Mouse (Mus musculus) T-helper 1 cell (primary cell): ENCODE measurements around the gene Adgra3.

Source experiments
- in situ Hi-C: fragments of 300-600 bp; cut with MboI, MseI; formaldehyde crosslinking; loops from one replicate; pipeline ENCODE4 v1.15.1; 2025; ENCODE audit warnings: high pct_unique_total_duplicates

Gene Adgra3

DNA sequence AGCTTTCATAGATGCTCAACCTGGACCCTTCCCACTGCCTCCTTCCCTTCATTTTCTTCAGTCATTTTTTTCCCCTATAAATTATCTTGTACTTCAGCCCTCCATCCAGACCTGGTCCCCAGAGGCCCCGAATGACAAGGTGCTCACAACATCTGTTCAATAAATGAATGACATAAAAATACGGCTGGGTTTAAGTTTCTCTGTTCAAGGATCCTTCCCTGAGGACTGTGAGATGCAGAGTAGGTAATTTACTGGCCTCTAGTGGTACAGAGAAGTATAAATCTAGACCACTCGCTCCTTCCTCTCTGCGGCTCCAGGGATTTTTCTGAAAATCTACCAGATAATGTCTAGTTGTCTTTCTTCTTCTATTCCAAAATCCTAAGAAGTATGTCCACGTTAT is 26.5 kb downstream of the Adgra3 start:
- in situ Hi-C loops: no loop called here

DNA sequence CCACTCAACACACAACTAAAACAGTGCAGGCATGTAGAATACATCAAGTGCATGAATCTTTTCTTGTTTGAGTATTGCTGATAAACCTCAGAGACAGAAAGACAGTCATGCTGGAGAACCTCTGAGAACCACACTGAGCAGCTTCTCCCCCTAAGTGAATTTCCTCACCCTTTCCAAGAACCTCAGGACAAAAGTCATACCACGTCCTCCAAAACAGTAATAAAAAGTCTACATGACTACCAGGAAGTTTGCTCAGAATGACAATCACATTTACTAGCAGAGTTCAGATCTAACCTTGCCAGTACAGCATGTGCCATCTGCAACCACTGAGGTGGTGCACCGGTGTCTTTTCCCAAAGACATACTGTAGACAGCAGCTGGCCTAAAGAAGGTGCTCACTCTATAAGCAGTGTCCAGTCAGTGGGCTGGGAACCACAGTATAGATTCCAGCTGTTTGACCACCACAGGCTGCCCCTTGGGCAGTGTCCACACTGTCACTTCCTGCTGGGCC is 27.0 kb downstream of the Adgra3 start:
- in situ Hi-C loops: no loop called here

DNA sequence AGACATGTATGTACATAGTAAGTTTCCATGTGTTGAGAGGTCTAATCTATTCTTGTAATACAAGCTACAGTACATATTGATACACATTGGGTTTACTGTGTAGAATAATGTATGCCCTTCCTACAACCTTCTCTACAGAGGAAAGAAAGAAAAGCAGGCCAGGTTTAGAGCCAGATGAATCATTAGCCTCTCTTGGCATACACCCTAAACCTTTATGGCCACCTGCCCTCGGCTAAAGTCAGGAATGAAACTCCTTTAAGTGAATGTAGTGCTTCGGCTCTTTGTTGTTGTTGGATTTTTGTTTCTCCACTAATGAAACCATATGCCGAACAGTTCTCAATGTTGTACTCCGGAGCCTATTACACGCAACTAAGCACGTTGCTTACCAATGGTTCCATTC is 27.5 kb downstream of the Adgra3 start:
- in situ Hi-C loops: no loop called here

DNA sequence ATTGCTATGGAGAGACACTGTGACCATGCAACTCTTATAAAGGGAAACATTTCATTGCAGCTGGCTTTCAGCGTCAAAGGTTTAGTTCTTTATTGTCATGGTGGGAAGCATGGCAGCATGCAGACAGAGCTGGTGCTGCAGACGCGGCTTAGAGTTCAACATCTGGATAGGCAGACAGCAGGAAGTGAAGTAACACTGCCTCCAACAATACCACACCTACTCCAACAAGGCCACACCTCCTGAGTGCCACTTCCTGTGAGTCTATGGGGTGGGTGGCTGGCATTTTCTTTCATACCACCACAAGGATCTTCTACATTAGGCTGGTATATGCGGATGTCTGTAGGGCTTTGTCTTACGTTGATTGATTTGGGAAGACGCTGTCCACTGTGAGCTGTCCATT is 29.1 kb downstream of the Adgra3 start:
- in situ Hi-C loops: no loop called here

DNA sequence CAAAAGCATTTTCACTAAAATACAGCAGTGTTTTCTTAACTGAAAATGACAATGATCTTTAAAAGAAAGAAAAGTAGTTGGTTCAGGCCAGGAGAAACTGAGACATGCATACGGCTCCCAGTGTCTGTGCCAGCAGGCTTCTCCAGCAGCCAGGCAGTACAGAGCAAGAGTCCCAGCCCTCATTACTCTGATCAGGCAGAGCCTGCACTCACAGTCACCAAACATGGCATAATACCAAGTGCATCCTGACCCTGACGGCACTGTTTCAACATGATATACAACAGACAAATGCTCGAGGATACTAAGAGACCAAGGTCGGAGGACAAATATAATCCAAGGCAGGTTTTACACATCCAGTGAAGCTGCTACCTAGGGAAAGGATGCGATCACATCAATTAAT is 31.2 kb downstream of the Adgra3 start:
- in situ Hi-C loops: no loop called here

DNA sequence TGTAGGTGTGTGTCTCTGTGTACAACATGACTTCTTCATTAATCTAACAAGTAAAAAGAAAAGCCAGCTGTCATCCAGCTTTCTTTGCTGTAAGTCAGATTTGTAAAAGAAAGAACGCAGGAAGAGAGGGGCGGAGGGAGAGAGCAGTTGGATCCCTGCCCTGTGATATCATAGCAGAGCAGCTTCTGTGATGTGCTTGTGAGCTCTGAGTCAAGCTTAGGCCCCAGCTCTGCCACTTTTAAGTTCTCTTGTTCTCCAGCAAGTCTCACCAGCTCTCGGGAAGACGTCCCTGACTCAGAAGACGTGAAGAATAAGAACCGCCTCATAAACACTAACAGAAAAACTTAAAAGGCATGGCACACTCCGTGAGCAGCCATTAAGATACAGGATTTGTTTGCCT is 31.8 kb downstream of the Adgra3 start:
- in situ Hi-C loops: no loop called here

DNA sequence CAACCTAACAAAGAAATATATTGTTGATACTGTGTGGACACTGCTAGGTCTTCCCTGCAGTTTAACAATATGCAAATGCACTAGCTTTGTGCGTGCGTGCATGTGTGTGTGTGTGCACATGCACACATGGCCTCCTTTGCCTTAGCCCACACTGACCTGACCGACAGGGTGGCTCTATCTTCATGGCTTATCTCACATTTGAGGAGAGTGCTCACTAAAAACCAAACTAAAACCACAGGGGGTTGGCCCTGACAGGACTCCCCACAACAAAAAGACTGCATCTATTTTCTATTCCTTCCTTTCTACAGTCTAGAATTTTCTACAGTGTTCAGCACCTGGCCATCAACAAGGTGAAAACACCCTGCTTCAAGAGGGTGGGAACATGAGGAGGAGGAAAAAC is 32.7 kb downstream of the Adgra3 start:
- in situ Hi-C loops: no loop called here

DNA sequence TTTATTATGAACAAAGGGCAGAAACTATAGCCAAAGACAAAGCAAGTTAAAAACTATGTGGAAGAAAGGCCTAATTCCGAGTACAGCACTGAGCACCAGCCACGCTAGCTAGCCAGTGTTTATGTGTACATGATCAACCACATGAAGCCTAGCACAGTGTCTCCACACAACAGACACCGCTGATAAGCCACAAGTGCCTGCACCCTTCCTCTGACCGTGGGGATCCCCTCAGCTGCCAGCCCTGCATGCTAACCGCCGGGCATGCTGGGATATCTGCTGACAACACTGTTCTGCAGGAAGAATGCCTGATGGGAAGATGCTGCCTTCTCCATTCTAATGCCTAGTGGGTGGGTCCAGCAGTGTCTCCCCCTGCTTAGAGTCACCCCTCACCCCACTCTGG is 34.7 kb downstream of the Adgra3 start:
- in situ Hi-C loops: no loop called here

DNA sequence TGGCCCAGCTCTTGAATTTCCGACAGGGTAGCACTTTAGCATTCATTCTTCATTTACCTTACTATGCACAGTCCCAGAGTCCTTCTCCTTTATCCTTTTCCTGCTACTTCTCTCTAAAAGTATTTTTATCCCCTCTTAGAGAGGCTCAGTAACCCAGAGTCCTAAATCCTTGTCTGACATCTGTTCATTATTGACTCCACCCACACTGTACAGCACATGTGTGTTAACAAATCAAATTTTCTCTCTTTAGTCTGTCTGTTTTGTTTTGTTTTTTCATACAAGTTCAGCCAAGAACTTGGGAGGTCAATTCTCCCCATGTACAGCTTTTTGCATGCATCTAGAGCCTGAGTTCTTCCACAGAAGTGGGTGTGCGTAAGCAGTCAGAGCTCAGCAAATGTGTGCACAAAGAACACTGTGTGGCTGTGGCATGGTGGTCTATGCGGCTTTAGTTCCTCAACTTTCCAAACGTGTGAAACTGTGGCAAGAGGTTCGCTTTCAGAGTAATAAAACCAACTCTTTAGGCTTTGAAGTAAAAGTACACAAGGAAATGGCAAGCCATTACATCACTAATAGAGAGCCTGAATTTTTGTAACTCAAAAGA is 42.7 kb downstream of the Adgra3 start:
- in situ Hi-C loops: no loop called here

DNA sequence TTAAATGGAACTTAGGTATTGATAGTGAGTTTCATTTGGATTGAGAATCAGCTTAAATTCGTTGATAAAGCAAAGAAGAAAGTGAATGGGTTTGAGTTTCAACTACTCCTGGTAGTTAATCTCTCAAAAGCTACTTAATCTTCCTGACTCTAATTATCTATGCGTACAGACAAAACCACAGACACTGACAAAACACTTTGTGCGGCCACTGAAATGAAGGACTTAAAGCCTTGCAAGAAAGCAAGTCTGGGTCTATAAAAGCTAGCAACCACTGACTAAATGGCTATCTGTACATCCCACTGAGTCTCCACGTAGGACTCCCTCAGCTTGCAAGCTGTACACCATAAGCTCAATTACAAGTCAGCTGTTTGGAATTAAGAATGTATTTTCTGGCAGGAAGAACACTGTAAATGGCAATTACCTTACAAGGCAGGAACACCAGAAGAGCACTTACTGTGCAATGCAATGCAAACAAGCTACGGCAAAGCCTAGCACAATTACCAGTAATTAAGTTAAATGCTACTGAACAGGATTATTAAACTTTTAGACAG is 43.6 kb downstream of the Adgra3 start:
- in situ Hi-C loops: no loop called here

DNA sequence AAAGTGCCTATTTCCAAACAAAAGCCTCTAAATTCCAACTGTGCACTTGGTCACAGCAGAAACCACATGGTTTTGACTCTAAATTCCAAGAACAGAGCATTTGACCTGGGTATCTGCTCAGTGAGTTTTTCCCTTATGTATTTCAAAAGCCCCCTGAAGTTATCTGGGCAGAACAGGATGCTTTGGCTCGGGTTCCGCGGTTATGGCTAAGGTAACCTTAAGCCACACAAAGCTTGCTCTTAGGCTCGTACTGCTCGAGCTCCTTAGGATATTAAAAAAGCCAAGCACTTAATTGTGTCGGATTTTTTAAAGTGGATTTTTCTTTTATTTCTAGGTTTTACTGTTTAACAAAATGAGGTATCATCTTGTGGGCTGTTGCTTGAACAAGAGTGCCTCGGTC is 44.1 kb downstream of the Adgra3 start:
- in situ Hi-C loops: no loop called here

DNA sequence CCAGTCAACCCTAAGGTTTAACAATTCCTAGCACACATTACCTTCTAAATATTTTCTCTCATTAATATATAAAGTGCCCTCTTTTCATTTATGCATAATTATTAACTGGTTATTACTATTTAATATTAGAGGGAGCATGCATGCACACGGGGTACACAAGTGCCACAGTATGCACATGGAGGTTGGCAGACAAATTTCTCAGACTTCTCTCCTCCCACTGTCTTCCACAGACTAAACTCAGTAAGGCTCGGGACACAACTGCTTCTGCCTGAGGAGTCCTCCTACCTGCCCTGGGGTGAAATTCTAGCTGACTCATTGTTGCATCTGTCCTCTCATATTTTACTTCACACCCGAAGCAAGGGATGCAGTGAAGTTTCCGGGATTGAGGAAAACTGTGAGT is 44.8 kb downstream of the Adgra3 start:
- in situ Hi-C loops: no loop called here

DNA sequence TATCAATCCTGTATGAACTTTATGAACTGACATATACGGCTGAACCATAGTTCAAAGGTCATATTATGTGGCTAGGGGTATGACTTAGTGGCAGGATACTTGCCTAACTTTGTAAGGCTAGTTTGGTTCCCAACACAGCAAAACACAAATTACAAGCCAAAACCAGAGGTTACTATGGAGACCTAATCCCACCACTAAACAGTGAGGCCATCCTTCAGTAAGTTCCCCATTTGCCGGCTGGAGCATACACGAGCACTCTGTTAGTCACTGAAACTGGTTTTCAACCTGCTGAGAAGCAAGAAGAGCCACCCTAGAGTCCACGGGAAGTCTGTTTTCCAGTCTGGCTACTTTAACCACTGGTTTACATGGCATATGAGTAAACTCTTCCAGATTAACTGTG is 50.0 kb downstream of the Adgra3 start:
- in situ Hi-C loops: no loop called here

DNA sequence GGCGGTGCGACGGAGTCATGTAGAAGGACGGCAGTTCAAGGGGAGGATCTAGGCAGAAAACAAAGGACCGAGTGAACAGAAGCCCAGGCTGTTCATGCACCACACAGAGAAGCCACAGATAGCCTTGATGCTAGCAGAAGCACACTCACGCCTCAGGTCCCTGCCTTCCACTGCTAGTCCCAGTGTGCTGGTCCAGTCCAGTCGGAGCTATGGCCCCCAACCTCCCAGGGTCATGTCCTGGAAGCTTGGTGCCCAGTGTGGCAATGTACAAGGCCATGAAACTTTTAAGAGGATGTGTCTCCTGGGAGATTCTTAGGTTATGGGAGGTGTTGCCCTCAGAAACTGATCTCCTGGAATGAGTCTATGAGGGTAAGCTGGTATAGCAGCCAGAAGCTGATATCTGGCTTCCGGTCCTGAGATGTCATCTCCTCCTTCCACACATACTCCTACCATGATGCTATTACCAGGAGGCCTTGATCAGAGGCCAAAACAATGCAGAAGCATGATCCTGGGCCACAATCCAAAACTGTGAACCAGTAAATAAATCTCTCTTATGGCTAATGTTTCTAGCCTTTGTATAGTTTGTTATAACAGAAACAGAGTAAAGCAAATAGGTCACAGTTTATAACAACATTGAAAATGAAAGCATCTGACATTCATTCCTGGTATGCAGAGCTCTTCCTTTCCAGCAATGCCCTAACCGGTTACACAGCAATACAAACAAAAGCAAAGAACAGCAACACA is 51.7 kb downstream of the Adgra3 start:
- in situ Hi-C loops: no loop called here

DNA sequence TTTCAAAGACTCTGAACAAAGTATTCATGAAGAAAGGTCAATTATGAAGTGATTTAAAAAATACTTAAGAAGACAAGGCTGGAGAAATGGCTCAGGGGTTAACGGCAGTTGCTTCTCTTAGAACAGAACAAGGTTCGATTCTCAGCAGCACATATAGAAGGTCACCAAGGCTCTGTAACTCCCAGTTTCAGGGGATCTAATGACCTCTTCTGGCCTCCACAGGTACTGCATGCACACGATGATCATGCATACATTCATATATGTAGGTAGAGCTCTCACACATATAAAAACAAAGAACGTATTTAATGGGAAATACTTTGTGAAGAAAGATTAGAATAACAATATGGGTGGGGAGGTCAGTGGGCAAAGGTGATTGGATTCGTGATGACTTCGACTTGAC is 56.5 kb downstream of the Adgra3 start:
- in situ Hi-C loops: no loop called here

DNA sequence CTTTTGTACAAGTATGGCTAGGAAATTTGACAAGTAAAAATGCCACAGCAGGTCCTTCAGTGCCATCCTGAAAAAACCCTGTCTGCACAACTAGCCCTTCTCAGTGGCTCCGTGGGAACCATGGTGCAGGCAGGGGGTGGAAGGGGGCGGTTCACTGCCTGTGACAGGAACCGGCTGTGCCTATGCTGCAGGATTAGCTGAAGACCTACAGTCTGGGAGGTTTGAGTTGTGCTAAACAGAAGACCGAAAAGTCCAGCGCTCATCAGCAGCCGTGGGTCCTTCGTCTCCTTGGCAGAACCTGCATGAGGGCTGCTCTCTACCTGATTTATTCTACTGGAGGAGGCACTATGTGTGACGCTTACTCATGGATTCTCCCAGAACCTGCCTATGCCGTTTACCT is 59.0 kb downstream of the Adgra3 start:
- in situ Hi-C loops: no loop called here

DNA sequence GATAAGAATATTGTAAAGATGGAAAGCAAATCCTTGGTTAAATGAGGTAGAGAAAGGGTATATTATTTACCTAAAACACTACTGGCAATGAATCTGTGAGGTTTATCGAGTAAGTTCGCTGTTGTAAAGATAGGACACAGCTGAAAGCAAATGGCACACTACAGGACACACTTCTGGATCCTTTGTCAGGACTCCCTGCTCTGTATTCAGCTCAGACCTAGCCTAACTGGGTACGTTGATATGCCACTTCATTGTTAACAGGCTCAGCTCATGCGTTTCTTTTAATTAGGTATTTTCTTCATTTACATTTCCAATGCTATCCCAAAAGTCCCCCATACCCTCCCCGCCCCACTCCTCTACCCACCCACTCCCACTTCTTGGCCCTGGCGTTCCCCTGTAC is 61.8 kb downstream of the Adgra3 start:
- in situ Hi-C loops: no loop called here

DNA sequence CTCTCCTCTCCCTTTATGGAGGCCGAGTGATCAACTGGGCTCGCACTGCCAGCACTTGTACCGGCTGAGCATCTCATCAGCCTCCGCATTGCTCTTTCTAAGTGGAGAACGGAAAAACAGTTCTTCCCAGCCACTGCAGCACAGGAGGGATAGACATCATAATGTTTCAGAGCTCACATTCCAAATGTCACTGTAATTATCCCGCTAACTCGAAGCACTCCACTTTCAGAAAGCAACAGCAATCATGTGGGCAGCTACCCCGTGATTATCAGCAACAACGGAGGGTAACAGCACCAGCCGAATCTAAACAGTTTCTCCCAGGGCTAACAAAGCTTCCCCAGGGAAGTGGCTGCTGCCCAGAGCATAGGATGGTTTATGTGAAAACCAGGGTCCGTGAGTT is 62.3 kb downstream of the Adgra3 start:
- in situ Hi-C loops: no loop called here

DNA sequence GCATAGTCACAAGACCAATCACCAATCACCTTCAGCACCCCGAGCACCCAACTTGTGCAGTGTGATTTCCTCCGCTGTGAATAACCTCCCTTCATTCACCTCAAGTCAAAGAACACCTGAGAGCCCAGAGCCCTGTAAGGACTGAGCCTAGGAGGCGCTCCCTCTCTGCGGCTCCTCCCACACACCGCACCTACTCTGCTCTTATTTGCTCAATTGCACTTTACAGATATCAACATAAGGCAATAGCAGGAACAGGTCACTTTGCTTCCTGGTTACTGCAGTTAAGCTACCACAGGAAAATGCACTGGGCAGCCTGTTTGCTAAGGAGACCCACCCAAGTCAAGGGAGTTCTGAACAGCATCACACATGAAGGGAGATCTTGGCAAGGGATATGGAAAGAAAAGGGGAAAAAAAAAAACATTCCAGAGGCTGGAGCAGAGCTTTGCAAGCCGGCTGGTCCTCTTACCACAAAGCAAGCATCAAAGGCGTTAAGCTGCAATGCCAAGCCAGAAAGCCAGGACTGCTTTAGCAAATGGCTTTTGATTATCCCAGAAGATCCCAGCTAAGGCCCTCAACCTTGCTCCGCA is 68.0 kb downstream of the Adgra3 start:
- in situ Hi-C loops: no loop called here

DNA sequence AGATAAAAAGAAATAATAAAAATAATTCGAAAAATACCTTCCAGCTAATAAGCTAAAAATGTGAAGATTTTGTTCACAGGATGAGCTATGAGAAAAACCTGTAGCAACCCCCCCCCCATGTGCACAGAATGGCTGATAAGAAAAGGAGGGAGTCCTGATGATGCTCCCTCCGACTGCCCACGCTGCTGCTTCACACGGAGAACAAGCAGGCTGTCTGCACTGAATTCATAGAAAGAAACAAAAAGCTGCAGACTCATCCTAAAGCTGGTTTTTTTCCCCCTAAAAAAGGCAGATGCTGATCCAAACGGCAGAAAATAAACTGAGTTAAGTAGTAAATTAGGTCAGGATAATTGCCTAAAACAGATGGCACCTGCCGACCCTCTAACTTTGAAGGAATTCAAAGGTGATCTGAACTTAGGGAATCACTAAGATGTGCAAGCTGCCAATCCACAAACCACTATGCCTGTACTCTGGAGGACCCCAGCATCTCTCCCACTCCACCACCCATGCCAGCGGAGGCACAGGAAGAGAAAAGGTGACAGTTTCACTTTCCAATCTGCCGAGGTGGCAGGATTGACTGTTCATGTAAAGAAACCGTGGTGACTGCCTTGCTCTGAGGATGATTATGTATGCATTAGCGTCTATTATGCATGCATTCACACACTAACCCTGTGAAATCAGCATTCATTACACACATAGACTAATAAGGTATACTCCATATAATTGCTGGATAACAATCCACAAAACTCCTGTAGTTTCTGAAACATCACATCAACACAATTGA is 70.6 kb downstream of the Adgra3 start:
- in situ Hi-C loops: no loop called here

DNA sequence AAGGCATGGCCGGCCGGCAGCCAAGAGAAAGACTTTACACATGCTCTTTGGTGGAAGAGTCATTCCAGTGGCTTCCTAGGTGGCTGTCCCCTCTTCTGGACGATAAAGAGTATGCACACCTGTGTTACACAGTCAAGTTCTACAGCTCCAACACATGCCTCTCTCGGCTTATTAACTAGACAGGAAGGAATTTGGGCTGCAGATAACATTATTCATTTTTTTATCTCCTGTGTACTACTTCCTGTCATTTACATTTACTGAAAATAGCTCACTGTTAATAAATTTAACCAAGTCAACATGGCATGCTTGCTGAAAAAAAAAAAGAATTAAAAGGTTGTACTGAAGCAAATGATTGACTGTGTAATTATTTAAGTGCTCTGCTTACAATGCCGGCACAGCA is 78.1 kb downstream of the Adgra3 start:
- in situ Hi-C loops: no loop called here

DNA sequence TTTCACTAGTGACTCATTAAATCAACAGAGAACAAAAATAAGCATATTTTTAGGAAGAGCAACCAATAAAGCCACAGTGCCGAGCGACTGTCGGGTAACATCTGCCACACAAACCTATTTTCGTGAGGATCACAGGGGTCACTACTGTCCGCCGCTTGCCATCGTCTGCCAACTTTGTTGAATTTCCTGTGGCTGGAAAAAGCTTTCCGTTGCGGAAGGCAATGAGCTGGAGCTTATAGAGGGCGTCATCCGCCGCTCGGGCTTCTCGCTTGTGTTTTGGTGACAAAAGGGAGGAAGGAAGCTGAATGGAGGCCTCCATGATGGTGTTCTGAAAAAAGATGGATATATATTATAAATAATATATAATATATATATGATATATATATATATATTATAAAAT is 79.6 kb downstream of the Adgra3 start:
- in situ Hi-C loops: no loop called here
